Mouse (Mus musculus) liver, embryonic 14.5 days (tissue): Measurements from ENCODE around the gene Creld1. TPM values are rescaled to one million over a fixed set of nuclear protein-coding genes. Genes with fewer than 3 reads are reported as not detected.
A peak's percentile ranks its signal among the peaks of the same experiment; 100 is the strongest.

ENCODE experiments used
- ATAC-seq: fragments of 200-750 bp; cut with Nextera tagmentation; 2 replicates; pipeline ENCODE4 v1.8.0; 2017; ENCODE audit warnings: moderate number of reproducible peaks, mild to moderate bottlenecking, moderate library complexity; ENCODE audit not compliant: insufficient read depth
- DNase-seq, 3 experiments: peaks; one replicate each; pipeline ENCODE4 v3.0.0-alpha.2; 2012 to 2013; ENCODE audit warnings: low read depth in 3 of 3, low spot score in 3 of 3
- H3K27ac ChIP-seq: fragments of 300-500 bp; sonication (generic); 2 replicates; pipeline ENCODE4 v1.5.1; 2014; ENCODE audit warnings: moderate library complexity, mild to moderate bottlenecking, control low read depth, inconsistent platforms
- H3K27me3 ChIP-seq: fragments of 300-500 bp; sonication (generic); 2 replicates; pipeline ENCODE4 v1.6.1; 2014; ENCODE audit warnings: mild to moderate bottlenecking, low read length, moderate library complexity; ENCODE audit not compliant: control insufficient read depth, insufficient read depth
- H3K36me3 ChIP-seq: fragments of 300-500 bp; sonication (generic); replicated peaks from 2 replicates; pipeline ENCODE4 v1.6.1; 2014; ENCODE audit warnings: low read depth; ENCODE audit not compliant: control insufficient read depth, insufficient read depth
- H3K4me1 ChIP-seq, 2 experiments: fragments of 200-500 bp in 1 of 2; fragments of 300-500 bp in 1 of 2; sonication (generic) in 1 of 2; replicated peaks; 2 replicates each; pipeline ENCODE4 v1.6.1; 2012 to 2014; ENCODE audit warnings: antibody characterized with exemption in 1 of 2, inconsistent platforms in 1 of 2, low read length in 1 of 2; ENCODE audit not compliant: control insufficient read depth in 2 of 2, insufficient read depth in 2 of 2
- H3K4me2 ChIP-seq: fragments of 300-500 bp; sonication (generic); 2 replicates; pipeline ENCODE4 v1.6.1; 2014; ENCODE audit warnings: low read depth, mild to moderate bottlenecking, control low read depth, moderate library complexity
- H3K4me3 ChIP-seq, 2 experiments: fragments of 200-500 bp in 1 of 2; fragments of 300-500 bp in 1 of 2; sonication (generic) in 1 of 2; 2 replicates each; pipeline ENCODE4 v1.5.1; 2012 to 2014; ENCODE audit warnings: low read depth in 2 of 2, low read length in 2 of 2, mild to moderate bottlenecking in 2 of 2, control low read depth in 1 of 2, inconsistent platforms in 1 of 2, moderate library complexity in 1 of 2; ENCODE audit not compliant: insufficient read depth in 1 of 2
- H3K9ac ChIP-seq: fragments of 300-500 bp; sonication (generic); replicated peaks from 2 replicates; pipeline ENCODE4 v1.6.1; 2014; ENCODE audit warnings: mild to moderate bottlenecking, control low read depth, moderate library complexity
- H3K9me3 ChIP-seq: fragments of 300-500 bp; sonication (generic); 2 replicates; pipeline ENCODE4 v1.6.1; 2016; ENCODE audit warnings: low read length, mixed read lengths; ENCODE audit not compliant: control insufficient read depth
- CTCF ChIP-seq: IDR thresholded peaks from 2 replicates; pipeline ENCODE4 v1.5.1; 2016; ENCODE audit warnings: antibody characterized with exemption, low read depth, control low read depth
- EP300 ChIP-seq: IDR thresholded peaks from 2 replicates; pipeline ENCODE4 v1.6.1; 2016; ENCODE audit warnings: antibody characterized with exemption, low read depth
- WGBS: fragments of 180-500 bp; shearing (Covaris S2); extraction: QIAGEN DNeasy Blood & Tissue Kit; methylation state at CpG from one replicate; pipeline ENCODE4 v1.1.7; 2014; ENCODE audit not compliant: insufficient replicate concordance; 5-methylcytosine and 5-hydroxymethylcytosine counted together
- polyA plus RNA-seq, 2 experiments: library from polyadenylated mRNA; depleted of rRNA in 1 of 2; stranded (reverse) in 1 of 2; unstranded in 1 of 2; fragments of >200 nt; fragmentation: Nextera tagmentation in 1 of 2; extraction: Ambion mirVana in 1 of 2; gene quantifications; 2 replicates each; pipeline versions ENCODE4 v1.2.1 to v1.2.3; 2012 to 2014

Creld1 gene
- polyA plus RNA-seq, 2 experiments, result 2.7 to 5.1 TPM

DNA sequence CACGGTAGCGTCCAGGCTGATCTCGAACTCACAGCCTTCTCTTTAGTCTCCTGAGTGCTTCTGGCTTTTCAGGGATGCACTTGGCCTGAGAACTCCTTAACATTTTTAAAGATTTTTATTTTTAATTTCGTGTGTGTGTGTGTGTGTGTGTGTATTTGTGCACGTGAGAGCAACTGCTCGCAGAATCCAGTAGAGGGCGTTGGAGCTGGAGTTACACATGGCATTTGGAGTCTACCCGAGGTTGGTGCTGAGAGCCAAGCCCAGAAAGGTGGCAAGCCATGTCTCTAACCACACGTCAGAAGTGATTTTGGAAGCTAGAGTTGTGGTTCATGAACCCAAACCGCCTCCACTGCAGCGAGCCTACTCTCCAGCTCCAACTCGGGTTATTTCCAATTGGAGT, 40.0 kb upstream of the Creld1 start:
- ATAC-seq, result no peak
- WGBS, result 34% methylated on average over 12 of the region's 12 CpGs
- Histone ChIP-seq H3K4me1 (peaks cover 9% of the 10 kb centered on the region in 2 experiments), H3K9ac (peak overlapping the region; percentile 70), H3K9me3 (no peaks in the 10 kb centered on the region), H3K4me3 (peak overlapping the region; percentile 65 to 70), H3K27ac (no peak overlapping the region), H3K36me3 (peaks cover 5% of the 10 kb centered on the region; the same call in 1 of the 2 replicates), H3K27me3 (no peaks in the 10 kb centered on the region), H3K4me2 (peak overlapping the region; percentile 78)
- DNase-seq, result no peak
- TF ChIP-seq CTCF, result peak; percentile 54
- no peak for TF ChIP-seq EP300

- no peak overlapping the region for H3K27ac ChIP-seq
- no peak overlapping the region for H3K9ac ChIP-seq
- peaks cover 7% of the 10 kb centered on the region; the same call in 1 of the 2 replicates for H3K36me3 ChIP-seq
- 77% methylated on average over 6 of the region's 8 CpGs for WGBS
- ATAC-seq (no peak), DNase-seq (no peak)
- no peaks in the 10 kb centered on the region for H3K9me3 ChIP-seq
- H3K4me1 ChIP-seq, result peaks cover 9% of the 10 kb centered on the region in 2 experiments
- H3K27me3 ChIP-seq, result no peaks in the 10 kb centered on the region
- TF ChIP-seq EP300 (no peak), CTCF (no peak)
- no peak overlapping the region for H3K4me2 ChIP-seq
- H3K4me3 ChIP-seq, result no peak overlapping the region
Measured at GRCm38 (mm10) chr6:113444207-113444965, 38.7 kb upstream of the Creld1 start.

- Histone ChIP-seq H3K9ac (no peak overlapping the region), H3K9me3 (no peaks in the 10 kb centered on the region), H3K36me3 (peaks cover 7% of the 10 kb centered on the region; the same call in 1 of the 2 replicates), H3K4me1 (peaks cover 6 to 9% of the 10 kb centered on the region in 2 experiments), H3K4me2 (no peak overlapping the region), H3K4me3 (no peak overlapping the region), H3K27me3 (no peaks in the 10 kb centered on the region), H3K27ac (no peak overlapping the region)
- DNase-seq, result no peak
- ATAC-seq, result no peak
- 79% methylated on average over 4 of the region's 4 CpGs for WGBS
- TF ChIP-seq EP300 (no peak), CTCF (no peak)
Measured at GRCm38 (mm10) chr6:113447639-113448038, 35.5 kb upstream of the Creld1 start.

DNA sequence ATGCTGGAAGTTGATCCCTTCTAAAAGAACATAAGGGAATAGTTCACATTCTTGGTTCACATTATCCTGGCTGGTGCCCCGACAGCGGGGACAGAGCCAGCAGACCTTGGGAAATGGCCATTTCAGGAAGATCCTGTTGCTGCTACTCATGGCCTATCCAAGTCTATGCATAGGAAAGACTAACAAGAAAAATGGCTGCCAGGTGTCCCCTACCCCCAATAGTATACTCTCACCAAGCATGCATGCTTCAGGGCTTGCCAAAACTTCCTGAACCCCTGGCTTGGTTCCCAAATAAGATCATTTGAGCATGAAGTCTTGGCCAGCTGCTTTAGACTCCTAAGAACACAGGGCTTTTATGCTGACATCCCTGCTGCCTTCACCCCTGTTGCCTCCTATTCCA, 31.3 kb upstream of the Creld1 start:
- DNase-seq, result no peak
- no peak overlapping the region for H3K4me2 ChIP-seq
- no peak overlapping the region for H3K27ac ChIP-seq
- H3K9me3 ChIP-seq, result no peaks in the 10 kb centered on the region
- WGBS, result 64% methylated on average over 2 of the region's 2 CpGs
- H3K36me3 ChIP-seq, result peaks cover 7% of the 10 kb centered on the region; the same call in 1 of the 2 replicates
- H3K4me1 ChIP-seq, result no peaks in the 10 kb centered on the region
- H3K9ac ChIP-seq, result no peak overlapping the region
- no peak for TF ChIP-seq EP300
- TF ChIP-seq CTCF, result no peak
- H3K27me3 ChIP-seq, result no peaks in the 10 kb centered on the region
- H3K4me3 ChIP-seq, result no peak overlapping the region
- ATAC-seq, result no peak

- Histone ChIP-seq H3K36me3 (no peaks in the 10 kb centered on the region), H3K9me3 (no peaks in the 10 kb centered on the region), H3K4me1 (no peaks in the 10 kb centered on the region), H3K27me3 (no peaks in the 10 kb centered on the region), H3K27ac (no peak overlapping the region), H3K9ac (no peak overlapping the region), H3K4me3 (no peak overlapping the region), H3K4me2 (no peak overlapping the region)
- DNase-seq (no peak), ATAC-seq (no peak)
- 30% methylated on average over 5 of the region's 5 CpGs for WGBS
- no peak for TF ChIP-seq EP300
- TF ChIP-seq CTCF, result no peak
Measured at GRCm38 (mm10) chr6:113455007-113455406, 28.1 kb upstream of the Creld1 start.
